Mouse (Mus musculus): ENCODE results near the gene Slc2a9. TPM values are rescaled to one million over a fixed set of nuclear protein-coding genes. Genes with fewer than 3 reads are reported as not detected.

Slc2a9 gene
- polyA plus RNA-seq, 1 experiment from 2014 or later, result 0.05 TPM

- no peaks in the 10 kb centered on the region for H3K36me3 ChIP-seq (ENCODE audit: poor library complexity, severe bottlenecking)
- H3K4me3 ChIP-seq, result no peak overlapping the region
- no peak overlapping the region for H3K27ac ChIP-seq
- no peaks in the 10 kb centered on the region for H3K4me1 ChIP-seq
- ATAC-seq, result no peak
- WGBS, result 91% methylated on average over 7 of the region's 8 CpGs
- no peak overlapping the region for H3K9ac ChIP-seq
- no peaks in the 10 kb centered on the region for H3K9me3 ChIP-seq (replicated peaks)
- H3K4me2 ChIP-seq, result no peak overlapping the region
- H3K27me3 ChIP-seq, result no peaks in the 10 kb centered on the region
Measured at GRCm38 (mm10) chr5:38449607-38450006, 53.3 kb downstream of the Slc2a9 start.

DNA sequence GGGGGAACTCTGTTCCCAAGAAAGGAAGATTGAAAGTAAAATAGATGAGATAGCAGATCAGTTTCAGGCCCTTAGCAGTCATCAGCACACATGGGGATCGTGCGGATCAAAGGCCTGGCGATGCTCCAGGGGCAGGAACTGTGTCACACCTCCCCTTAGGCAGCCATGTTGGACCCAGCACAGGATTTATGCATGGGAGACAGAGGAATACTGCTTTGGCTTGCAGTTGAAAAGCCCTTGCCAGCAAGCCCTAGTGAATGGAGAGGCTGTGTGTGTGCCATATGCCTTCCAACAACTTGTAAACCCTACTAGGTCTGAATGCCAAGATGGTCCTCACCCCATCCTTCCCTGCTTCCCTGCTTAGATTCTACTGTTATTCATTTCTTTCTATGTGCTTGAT is 54.8 kb downstream of the Slc2a9 start:
- peak; percentile 57; the same call in 1 of the 2 replicates for ATAC-seq
- no peak overlapping the region for H3K9ac ChIP-seq
- no peak overlapping the region for H3K4me2 ChIP-seq
- no peaks in the 10 kb centered on the region for H3K9me3 ChIP-seq (replicated peaks)
- H3K27ac ChIP-seq, result no peak overlapping the region
- WGBS, result 91% methylated on average over 3 of the region's 3 CpGs
- H3K36me3 ChIP-seq (ENCODE audit: poor library complexity, severe bottlenecking), result no peaks in the 10 kb centered on the region
- no peak overlapping the region for H3K4me3 ChIP-seq
- no peaks in the 10 kb centered on the region for H3K4me1 ChIP-seq
- no peaks in the 10 kb centered on the region for H3K27me3 ChIP-seq

DNA sequence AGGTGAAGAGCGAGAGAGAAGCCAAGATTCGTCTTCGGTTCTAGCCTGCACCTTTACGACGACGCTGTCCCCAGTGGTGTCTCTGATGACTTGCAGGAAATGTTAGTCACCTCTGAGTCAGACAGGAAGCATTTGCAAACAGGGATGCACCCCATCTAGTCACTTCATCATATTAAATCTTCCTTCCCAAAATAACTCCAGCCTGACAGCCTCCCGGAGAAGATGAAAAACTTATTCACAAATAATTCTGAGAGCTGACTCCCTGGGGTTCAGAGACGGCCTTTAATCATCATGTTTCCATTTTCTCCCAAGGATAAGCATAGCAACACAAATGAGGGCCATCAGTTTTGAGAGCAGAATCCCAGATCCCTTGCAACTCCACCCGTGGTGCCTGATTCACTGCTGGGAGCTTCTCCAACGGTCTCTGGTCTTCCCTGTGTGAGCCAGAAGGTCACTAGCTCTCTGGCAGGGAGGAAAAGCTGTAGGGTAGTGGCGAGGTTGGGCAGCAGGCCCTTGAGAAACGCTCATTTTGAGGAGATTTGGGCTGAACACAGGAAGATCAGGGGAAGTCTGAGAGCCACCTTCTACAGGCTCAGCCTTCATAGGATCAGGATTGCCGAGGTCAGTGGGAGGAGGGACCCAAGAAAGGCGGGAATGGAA is 56.5 kb downstream of the Slc2a9 start:
- no peak overlapping the region for H3K4me3 ChIP-seq
- H3K9ac ChIP-seq, result no peak overlapping the region
- WGBS, result 71% methylated on average over 14 of the region's 14 CpGs
- H3K4me1 ChIP-seq, result no peaks in the 10 kb centered on the region
- ATAC-seq, result no peak
- no peaks in the 10 kb centered on the region for H3K36me3 ChIP-seq (ENCODE audit: poor library complexity, severe bottlenecking)
- no peak overlapping the region for H3K27ac ChIP-seq
- no peaks in the 10 kb centered on the region for H3K27me3 ChIP-seq
- no peaks in the 10 kb centered on the region for H3K9me3 ChIP-seq (replicated peaks)
- no peak overlapping the region for H3K4me2 ChIP-seq

GRCm38 (mm10) chr5:38441088-38441839 is 61.7 kb downstream of the Slc2a9 start:
- Histone ChIP-seq H3K4me1 (no peaks in the 10 kb centered on the region; the same call in 1 of the 2 replicates), H3K4me3 (no peak overlapping the region), H3K27me3 (no peaks in the 10 kb centered on the region), H3K27ac (no peak overlapping the region), H3K4me2 (no peak overlapping the region), H3K36me3 (ENCODE audit: poor library complexity, severe bottlenecking) (no peaks in the 10 kb centered on the region), H3K9me3 (replicated peaks) (no peaks in the 10 kb centered on the region), H3K9ac (no peak overlapping the region)
- no peak for ATAC-seq
- WGBS, result 76% methylated on average over 10 of the region's 10 CpGs

DNA sequence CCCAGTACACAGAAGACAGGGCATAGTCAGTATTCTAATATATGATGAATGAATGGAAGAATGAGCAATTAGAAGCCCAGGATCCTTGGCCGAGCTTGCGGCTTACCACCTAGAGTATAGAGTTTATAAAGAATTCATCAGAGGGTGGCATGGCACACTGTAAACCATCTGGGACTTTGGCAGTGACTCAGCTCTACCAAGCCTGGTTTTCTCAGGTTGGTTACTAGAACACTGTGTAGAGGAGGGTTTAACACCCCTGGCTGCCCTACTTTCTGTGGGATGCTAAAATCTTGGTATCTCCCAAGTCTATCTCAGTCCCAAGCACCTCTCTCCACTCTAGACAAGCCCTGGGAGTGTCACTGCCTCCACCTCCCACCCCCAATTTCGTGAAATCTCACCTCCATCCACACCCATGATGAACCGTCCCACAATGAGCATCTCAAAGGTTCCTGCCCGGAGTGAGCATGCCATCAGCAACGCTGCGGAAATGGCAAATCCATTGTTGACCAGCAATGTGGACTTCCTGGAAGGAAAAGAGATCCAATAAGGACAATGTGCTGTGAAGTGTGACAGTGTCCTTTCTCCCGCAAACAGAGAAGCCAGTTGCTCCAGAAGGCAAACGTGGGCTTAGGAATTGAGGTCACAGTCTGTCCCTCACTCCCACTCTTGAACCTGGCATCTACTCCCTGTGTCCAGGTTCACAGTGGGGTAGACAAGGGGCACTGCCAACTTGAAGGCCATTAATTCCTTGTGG is 62.5 kb downstream of the Slc2a9 start:
- H3K9ac ChIP-seq, result no peak overlapping the region
- ATAC-seq, result 0 out of 2 replicates have a peak, but pooled peaks have one; percentile 21
- no peaks in the 10 kb centered on the region for H3K36me3 ChIP-seq (ENCODE audit: poor library complexity, severe bottlenecking)
- H3K9me3 ChIP-seq (replicated peaks), result no peaks in the 10 kb centered on the region
- no peak overlapping the region for H3K4me3 ChIP-seq
- WGBS, result 87% methylated on average over 9 of the region's 9 CpGs
- no peak overlapping the region for H3K4me2 ChIP-seq
- H3K27ac ChIP-seq, result no peak overlapping the region
- H3K27me3 ChIP-seq, result no peaks in the 10 kb centered on the region
- no peaks in the 10 kb centered on the region; the same call in 1 of the 2 replicates for H3K4me1 ChIP-seq

DNA sequence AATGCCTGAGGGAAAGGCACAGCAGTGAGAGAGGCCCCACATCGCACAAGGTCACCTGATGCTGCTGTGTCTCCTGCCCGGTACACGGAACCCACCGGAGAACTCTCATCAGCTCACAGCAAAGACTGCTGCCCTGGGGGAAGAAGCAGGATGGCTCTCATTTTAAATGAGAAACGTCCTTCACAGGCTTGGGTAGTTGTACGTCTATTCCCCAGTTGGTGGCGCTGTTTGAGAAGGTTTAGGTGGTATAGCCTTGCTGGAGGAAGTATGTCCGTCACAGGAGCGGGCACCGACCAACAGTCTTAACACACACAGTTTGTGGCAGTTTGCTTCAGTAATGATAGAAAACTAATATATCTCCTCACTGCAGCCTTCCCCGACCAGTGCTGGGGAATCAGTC is 66.3 kb downstream of the Slc2a9 start:
- ATAC-seq, result no peak
- Histone ChIP-seq H3K4me2 (no peak overlapping the region), H3K4me3 (no peak overlapping the region), H3K27me3 (no peaks in the 10 kb centered on the region), H3K36me3 (ENCODE audit: poor library complexity, severe bottlenecking) (no peaks in the 10 kb centered on the region), H3K27ac (no peak overlapping the region), H3K4me1 (no peaks in the 10 kb centered on the region; the same call in 1 of the 2 replicates), H3K9me3 (replicated peaks) (no peaks in the 10 kb centered on the region), H3K9ac (no peak overlapping the region)
- WGBS, result 97% methylated on average over 11 of the region's 11 CpGs

DNA sequence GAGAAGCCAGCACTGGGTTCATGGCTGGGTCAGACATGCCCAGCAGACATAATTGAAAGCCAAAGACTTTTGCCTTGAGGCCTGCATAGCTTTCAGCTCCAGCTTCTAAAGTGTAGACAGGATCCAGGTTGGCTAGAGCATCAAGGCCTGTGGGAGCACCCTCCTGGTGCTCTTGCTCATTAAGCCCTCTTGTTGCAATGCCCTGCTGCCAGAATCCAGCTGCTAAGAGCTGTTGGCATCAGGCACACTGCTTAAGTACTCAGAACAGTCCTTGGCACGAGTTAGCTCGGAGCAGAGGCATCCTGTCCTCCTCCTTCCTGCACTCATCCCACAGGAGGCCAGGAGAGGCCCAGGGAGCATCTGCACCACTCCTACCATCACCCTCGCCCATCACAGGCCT is 68.1 kb downstream of the Slc2a9 start:
- H3K9ac ChIP-seq, result no peak overlapping the region
- no peak for ATAC-seq
- H3K36me3 ChIP-seq (ENCODE audit: poor library complexity, severe bottlenecking), result no peaks in the 10 kb centered on the region
- H3K27me3 ChIP-seq, result no peaks in the 10 kb centered on the region
- H3K4me2 ChIP-seq, result no peak overlapping the region
- H3K27ac ChIP-seq, result no peak overlapping the region
- WGBS, result 81% methylated on average over 3 of the region's 3 CpGs
- H3K9me3 ChIP-seq (replicated peaks), result no peaks in the 10 kb centered on the region
- H3K4me1 ChIP-seq, result no peaks in the 10 kb centered on the region; the same call in 1 of the 2 replicates
- H3K4me3 ChIP-seq, result no peak overlapping the region

GRCm38 (mm10) chr5:38431201-38431600 is 71.7 kb downstream of the Slc2a9 start:
- Histone ChIP-seq H3K9ac (no peak overlapping the region), H3K27me3 (no peaks in the 10 kb centered on the region), H3K36me3 (ENCODE audit: poor library complexity, severe bottlenecking) (no peaks in the 10 kb centered on the region), H3K9me3 (replicated peaks) (no peaks in the 10 kb centered on the region), H3K4me2 (no peak overlapping the region), H3K27ac (no peak overlapping the region), H3K4me1 (no peaks in the 10 kb centered on the region), H3K4me3 (no peak overlapping the region)
- ATAC-seq, result no peak
- 82% methylated on average over 7 of the region's 7 CpGs for WGBS

DNA sequence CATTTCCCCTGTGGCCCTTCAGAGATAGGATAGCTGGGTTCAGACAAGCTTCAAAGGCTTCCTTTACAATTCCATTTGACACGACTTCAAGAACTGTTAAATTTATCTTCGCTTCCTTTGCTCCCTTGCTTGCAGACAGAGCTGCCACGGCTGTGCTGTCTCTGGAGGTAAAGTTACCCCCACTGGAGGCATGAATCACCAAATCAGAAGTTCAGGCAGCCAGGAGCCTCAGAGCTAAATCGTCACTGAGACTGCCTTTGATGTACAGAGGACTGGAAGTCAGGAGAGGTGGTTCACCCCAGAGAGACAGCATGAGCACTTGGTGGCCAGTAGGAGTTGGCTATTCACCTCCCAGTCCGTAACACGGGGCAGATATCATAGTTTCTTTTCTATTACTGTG is 73.8 kb downstream of the Slc2a9 start:
- ATAC-seq, result no peak
- 75% methylated on average over 6 of the region's 6 CpGs for WGBS
- H3K9ac ChIP-seq, result no peak overlapping the region

DNA sequence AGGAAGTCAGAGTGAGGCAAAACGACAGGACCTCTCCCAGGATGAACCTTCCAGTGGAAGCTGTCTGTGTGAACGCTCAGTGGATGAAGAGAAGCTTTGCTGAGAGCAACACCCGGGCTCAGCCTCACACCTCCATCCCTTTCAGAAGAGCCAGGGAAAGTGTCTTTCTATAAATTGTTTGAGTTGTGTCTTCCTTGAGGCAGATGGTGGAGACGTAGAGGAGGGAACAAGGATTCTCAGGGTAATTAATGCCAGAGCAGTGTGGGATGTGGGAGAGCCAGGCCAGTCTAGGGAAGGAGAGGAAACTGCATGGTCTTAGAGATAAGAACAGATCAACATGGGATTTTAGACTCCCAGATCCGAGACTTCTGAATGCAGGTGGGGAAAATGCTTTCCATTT is 75.2 kb downstream of the Slc2a9 start:
- ATAC-seq, result no peak
- Histone ChIP-seq H3K9ac (no peak overlapping the region), H3K4me1 (no peaks in the 10 kb centered on the region), H3K36me3 (ENCODE audit: poor library complexity, severe bottlenecking) (no peaks in the 10 kb centered on the region), H3K9me3 (replicated peaks) (no peaks in the 10 kb centered on the region), H3K4me3 (no peak overlapping the region), H3K27me3 (no peaks in the 10 kb centered on the region), H3K27ac (no peak overlapping the region), H3K4me2 (no peak overlapping the region)
- WGBS, result 73% methylated on average over 5 of the region's 5 CpGs

More for the DNA sequence above, 73.8 kb downstream of the Slc2a9 start:
- Histone ChIP-seq H3K4me1 (no peaks in the 10 kb centered on the region), H3K9me3 (replicated peaks) (no peaks in the 10 kb centered on the region), H3K4me2 (no peak overlapping the region), H3K36me3 (ENCODE audit: poor library complexity, severe bottlenecking) (no peaks in the 10 kb centered on the region), H3K27ac (no peak overlapping the region), H3K4me3 (no peak overlapping the region), H3K27me3 (no peaks in the 10 kb centered on the region)

DNA sequence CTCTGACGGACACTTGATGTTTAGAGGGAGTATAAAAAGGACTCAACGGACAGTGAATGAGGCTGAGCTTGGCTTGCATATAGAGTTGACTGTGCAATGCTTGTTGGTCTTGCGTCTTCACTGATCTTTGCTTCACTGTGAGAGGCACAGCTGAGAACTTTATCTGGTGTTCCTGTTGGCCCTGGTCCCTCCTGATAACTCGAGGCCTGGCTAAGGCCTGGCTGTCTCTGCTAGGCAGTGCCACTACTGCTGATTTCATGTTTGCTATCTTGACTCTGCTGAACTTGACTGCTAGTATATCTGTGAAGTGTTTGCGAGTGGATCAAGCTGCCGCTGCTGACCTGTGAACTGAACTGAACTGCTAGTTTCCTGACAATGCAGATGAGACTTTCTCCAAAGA is 77.4 kb downstream of the Slc2a9 start:
- H3K27me3 ChIP-seq, result no peaks in the 10 kb centered on the region
- no peak overlapping the region for H3K4me2 ChIP-seq
- 87% methylated on average over 6 of the region's 6 CpGs for WGBS
- H3K27ac ChIP-seq, result no peak overlapping the region
- H3K36me3 ChIP-seq (ENCODE audit: poor library complexity, severe bottlenecking), result no peaks in the 10 kb centered on the region
- peaks cover 4% of the 10 kb centered on the region for H3K4me1 ChIP-seq
- H3K9ac ChIP-seq, result no peak overlapping the region
- ATAC-seq, result no peak
- no peak overlapping the region for H3K4me3 ChIP-seq
- no peaks in the 10 kb centered on the region for H3K9me3 ChIP-seq (replicated peaks)

GRCm38 (mm10) chr5:38422426-38422825 is 80.5 kb downstream of the Slc2a9 start:
- no peak for ATAC-seq
- Histone ChIP-seq H3K9ac (no peak overlapping the region), H3K4me1 (peaks cover 4% of the 10 kb centered on the region), H3K4me2 (no peak overlapping the region), H3K36me3 (ENCODE audit: poor library complexity, severe bottlenecking) (no peaks in the 10 kb centered on the region), H3K4me3 (no peak overlapping the region), H3K27ac (no peak overlapping the region), H3K27me3 (no peaks in the 10 kb centered on the region), H3K9me3 (replicated peaks) (no peaks in the 10 kb centered on the region)
- WGBS, result 4% methylated on average over 4 of the region's 4 CpGs

All from forebrain, embryonic 13.5 days (tissue).